Mouse (Mus musculus) liver, postnatal 0 days (tissue): ENCODE measurements around the gene Nfu1.

ENCODE experiments used
- CTCF ChIP-seq: sonication (generic); IDR thresholded peaks from 2 replicates; pipeline ENCODE4 v1.5.1; 2016; ENCODE audit warnings: antibody characterized with exemption, low read depth
- EP300 ChIP-seq: IDR thresholded peaks from 2 replicates; pipeline ENCODE4 v1.6.1; 2016; ENCODE audit warnings: antibody characterized with exemption, low read depth, mild to moderate bottlenecking

- TF ChIP-seq CTCF (no peak), EP300 (no peak)
Measured at GRCm38 (mm10) chr6:86992349-86992748, 16.7 kb upstream of the Nfu1 start.
